In genomic region chr14:44750240-44750639, GRCm38 (mm10) we compare ENCODE assay signal across 25 mouse cellular contexts. TPM values are rescaled to one million over a fixed set of nuclear protein-coding genes. Genes with fewer than 3 reads are reported as not detected.
DNase-seq lines count a peak whose midpoint lies in the region; TF ChIP-seq lines count a peak whose summit lies in the region.
"Had no signal": no experiment of that assay in that cellular context is flagged by ENCODE, and none has a peak within 500 bp of the region (broad histone marks: within the 10 kb centered on the region; RNA-seq: fewer than 3 reads in every experiment).

TSS of gene Gm8267 (minus strand) at chr14:44750340.

- no peak for TF ChIP-seq POLR2A in testis, adult 2 months (IDR thresholded peaks at IDR 0.05; ENCODE audit: control insufficient read depth, low read depth, low read length)

- intact Hi-C loops in heart, postnatal 25 days (cut with DNase I) = no loop called here

- no peak within 1 kb of the TSS for H3K27ac ChIP-seq in testis, adult 2 months (ENCODE audit: control insufficient read depth, insufficient read depth, low read depth, low read length)

- H3K4me3 ChIP-seq in testis, adult 2 months (ENCODE audit: control insufficient read depth, low read depth, low read length) = peak within 1 kb of the TSS; percentile 81

- TF ChIP-seq CTCF in testis, adult 2 months (IDR thresholded peaks at IDR 0.05; ENCODE audit: control insufficient read depth, insufficient read depth, insufficient replicate concordance, low read depth, low read length) = no peak

- no peaks in the 10 kb centered on the region for H3K36me3 ChIP-seq in testis, adult 2 months (ENCODE audit: control insufficient read depth, insufficient read depth, low read length)
- H3K36me3 ChIP-seq: G1E had no signal

- DNase-seq in heart, adult 11 months = peak; percentile 42
- no peak for DNase-seq in heart, postnatal 25 days (ENCODE audit: low spot score)
- no peak for DNase-seq in testis, postnatal 14 days (ENCODE audit: low spot score)
- DNase-seq: adrenal gland, adult 2 months; adrenal gland, adult 8-10 months; adrenal gland, postnatal 10 days; adrenal gland, postnatal 14 days; adrenal gland, postnatal 25 days; adrenal gland, postnatal 36 days; B cell, adult 2 months; cerebellum, adult 11 months; cerebellum, adult 11-12 months; cerebellum, adult 18-20 months had no signal

- no peaks in the 10 kb centered on the region for H3K27me3 ChIP-seq in testis, adult 2 months (ENCODE audit: control insufficient read depth, insufficient read depth, low read length)
- H3K27me3 ChIP-seq: CH12.LX had no signal

- no peaks in the 10 kb centered on the region for H3K4me1 ChIP-seq in testis, adult 2 months (ENCODE audit: control insufficient read depth, insufficient read depth, low read length)

RNA-seq across cellular contexts. Expression of gene Gm8267, which starts in this region (rescaled TPM):
- not detected for total RNA-seq in heart, postnatal 25 days (2021)
- 0.48 and 1.3 TPM in 2 replicates for polyA plus RNA-seq in testis, adult 2 months (2012; rRNA removed)
- total RNA-seq: adrenal gland, adult 18-20 months; adrenal gland, adult 2 months; adrenal gland, adult 8-10 months; adrenal gland, postnatal 10 days; adrenal gland, postnatal 14 days; adrenal gland, postnatal 25 days; adrenal gland, postnatal 36 days; adrenal gland, postnatal 4 days; CH12.LX; ES-E14; MEL had no signal
- polyA plus RNA-seq: activated CD4-positive, CD25-positive, alpha-beta regulatory T cell, adult 4 months; adrenal gland, adult 2 months; brain, embryonic 14.5 days; C2C12; CD4-positive, CD25-positive, alpha-beta regulatory T cell, adult 4 months; G1E; Patski had no signal
